Mouse (Mus musculus) olfactory bulb, adult 2 months (tissue): ENCODE results near the gene Hist1h2bc.
"Not testable (repeated sequence)": the region's sequence is repeated elsewhere in the genome, so short reads cannot be mapped to it uniquely, and the experiment has no call there.

Experiments used
- CTCF ChIP-seq: fragments of 200-500 bp; IDR thresholded peaks from 2 replicates; pipeline ENCODE4 v1.5.1; 2012; ENCODE audit warnings: low read depth, mild to moderate bottlenecking, low read length, moderate library complexity; ENCODE audit not compliant: insufficient read depth
- POLR2A ChIP-seq: fragments of 200-500 bp; IDR thresholded peaks from 2 replicates; pipeline ENCODE4 v1.6.1; 2012; ENCODE audit warnings: mild to moderate bottlenecking, low read depth, low read length, moderate library complexity; ENCODE audit not compliant: insufficient read depth

- TF ChIP-seq CTCF, POLR2A: not testable (repeated sequence)
Measured at GRCm38 (mm10) chr13:23684295-23684945, 421 bp downstream of the Hist1h2bc start.
